Mouse (Mus musculus) heart, embryonic 11.5 days (tissue): ENCODE results near the gene Gpr89. TPM values are rescaled to one million over a fixed set of nuclear protein-coding genes. Genes with fewer than 3 reads are reported as not detected.

ENCODE experiments used
- ATAC-seq: fragments of 200-750 bp; cut with Nextera tagmentation; replicated peaks from 2 replicates; pipeline ENCODE4 v1.8.0; 2017; ENCODE audit warnings: moderate library complexity; ENCODE audit not compliant: insufficient number of reproducible peaks, low FRiP score, low TSS enrichment
- H3K27ac ChIP-seq: fragments of 300-500 bp; sonication (generic); 2 replicates; pipeline ENCODE4 v1.5.1; 2014; ENCODE audit warnings: mild to moderate bottlenecking, low read depth, low read length
- H3K27me3 ChIP-seq: fragments of 300-500 bp; sonication (generic); 2 replicates; pipeline ENCODE4 v1.6.1; 2014; ENCODE audit warnings: mild to moderate bottlenecking, low read length, mixed read lengths; ENCODE audit not compliant: control insufficient read depth, insufficient read depth
- H3K36me3 ChIP-seq: fragments of 300-500 bp; sonication (generic); 2 replicates; pipeline ENCODE4 v1.6.1; 2014; ENCODE audit warnings: mild to moderate bottlenecking, low read length, moderate library complexity, mixed read lengths; ENCODE audit not compliant: control insufficient read depth, insufficient read depth
- H3K4me1 ChIP-seq: fragments of 300-500 bp; sonication (generic); 2 replicates; pipeline ENCODE4 v1.6.1; 2014; ENCODE audit warnings: low read length; ENCODE audit not compliant: control insufficient read depth, insufficient read depth
- H3K4me2 ChIP-seq: fragments of 300-500 bp; sonication (generic); 2 replicates; pipeline ENCODE4 v1.6.1; 2014; ENCODE audit warnings: mild to moderate bottlenecking, moderate library complexity
- H3K4me3 ChIP-seq: fragments of 300-500 bp; sonication (generic); 2 replicates; pipeline ENCODE4 v1.5.1; 2014; ENCODE audit warnings: low read depth, low read length
- H3K9ac ChIP-seq: fragments of 300-500 bp; sonication (generic); 2 replicates; pipeline ENCODE4 v1.6.1; 2014; ENCODE audit warnings: mild to moderate bottlenecking, low read depth, low read length, moderate library complexity
- H3K9me3 ChIP-seq: fragments of 300-500 bp; sonication (generic); replicated peaks from 2 replicates; pipeline ENCODE4 v1.6.1; 2016; ENCODE audit warnings: low read length; ENCODE audit not compliant: control insufficient read depth
- WGBS: fragments of 180-500 bp; shearing (Covaris S2); extraction: QIAGEN DNeasy Blood & Tissue Kit; methylation state at CpG from one replicate; pipeline ENCODE4 v1.1.7; 2014; ENCODE audit not compliant: insufficient replicate concordance; 5-methylcytosine and 5-hydroxymethylcytosine counted together
- polyA plus RNA-seq: library from polyadenylated mRNA; unstranded; fragments of >200 nt; fragmentation: Nextera tagmentation; extraction: Ambion mirVana; gene quantifications from 2 replicates; pipeline ENCODE4 v1.2.1, GENCODE M21; 2014

The Gpr89 gene
- polyA plus RNA-seq, 1 experiment from 2014 or later = 33.1 TPM

DNA sequence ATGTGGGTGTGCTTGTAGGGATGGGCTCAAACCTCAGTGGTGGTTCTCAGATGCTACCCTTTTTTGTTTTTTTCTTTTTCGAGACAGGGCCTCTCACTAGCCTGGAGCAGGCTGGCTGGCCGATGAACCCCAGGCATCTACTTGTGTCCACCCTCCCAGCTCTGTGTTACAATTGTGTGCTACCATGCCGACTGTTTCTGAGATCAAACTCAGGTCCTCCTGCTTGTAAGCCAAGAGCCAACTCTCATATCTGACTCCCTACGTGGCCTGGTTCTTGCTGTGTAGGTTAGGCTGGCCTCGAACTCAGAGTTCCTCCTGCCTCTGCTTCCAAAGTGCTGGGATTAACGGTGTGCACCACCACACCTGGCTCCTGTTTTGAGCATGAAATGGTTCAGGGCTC, 60.0 kb downstream of the Gpr89 start:
- Histone ChIP-seq H3K4me3 (no peak overlapping the region), H3K4me2 (no peak overlapping the region)
- 89% methylated on average over 6 of the region's 6 CpGs for WGBS

DNA sequence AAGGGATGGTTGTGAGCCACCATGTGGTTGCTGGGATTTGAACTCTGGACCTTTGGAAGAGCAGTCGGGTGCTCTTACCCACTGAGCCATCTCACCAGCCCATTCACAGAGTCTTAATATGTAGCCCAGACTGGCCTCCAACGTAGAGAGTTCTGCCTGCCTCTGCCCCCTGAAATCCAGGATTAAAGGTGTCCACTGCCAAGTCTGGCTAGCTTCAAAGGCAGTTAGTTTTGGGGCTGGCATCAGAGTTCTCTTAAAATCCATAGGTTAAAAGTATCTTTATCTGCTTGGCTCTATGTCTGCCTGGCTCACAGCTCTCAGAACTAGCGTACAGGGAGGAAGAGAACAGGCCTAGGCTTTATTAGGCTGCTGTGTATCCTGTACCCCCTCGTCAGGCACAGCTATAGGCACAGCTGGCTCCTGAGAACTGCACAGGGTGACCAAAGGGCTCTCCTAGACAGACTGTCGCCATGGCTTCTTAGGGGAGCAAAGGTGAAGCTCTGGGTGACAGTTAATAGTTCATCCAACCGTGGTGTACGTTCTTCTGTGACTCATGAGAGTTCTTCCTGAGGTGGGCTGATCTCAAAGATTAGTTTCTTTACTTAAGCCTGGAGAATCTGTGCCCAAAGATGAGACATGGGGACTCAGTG, 66.0 kb downstream of the Gpr89 start:
- H3K9me3 ChIP-seq = no peaks in the 10 kb centered on the region
- 76% methylated on average over 7 of the region's 7 CpGs for WGBS
- H3K4me2 ChIP-seq = no peak overlapping the region
- no peak overlapping the region for H3K9ac ChIP-seq
- no peaks in the 10 kb centered on the region for H3K4me1 ChIP-seq
- H3K36me3 ChIP-seq = no peaks in the 10 kb centered on the region
- H3K27me3 ChIP-seq = no peaks in the 10 kb centered on the region
- H3K27ac ChIP-seq = no peak overlapping the region
- no peak for ATAC-seq
- no peak overlapping the region for H3K4me3 ChIP-seq

More for the DNA sequence above, 60.0 kb downstream of the Gpr89 start:
- no peaks in the 10 kb centered on the region for H3K27me3 ChIP-seq
- no peaks in the 10 kb centered on the region for H3K36me3 ChIP-seq
- ATAC-seq = no peak
- peaks cover 6% of the 10 kb centered on the region; the same call in 1 of the 2 replicates for H3K4me1 ChIP-seq
- no peak overlapping the region for H3K9ac ChIP-seq
- H3K9me3 ChIP-seq = no peaks in the 10 kb centered on the region
- no peak overlapping the region for H3K27ac ChIP-seq

DNA sequence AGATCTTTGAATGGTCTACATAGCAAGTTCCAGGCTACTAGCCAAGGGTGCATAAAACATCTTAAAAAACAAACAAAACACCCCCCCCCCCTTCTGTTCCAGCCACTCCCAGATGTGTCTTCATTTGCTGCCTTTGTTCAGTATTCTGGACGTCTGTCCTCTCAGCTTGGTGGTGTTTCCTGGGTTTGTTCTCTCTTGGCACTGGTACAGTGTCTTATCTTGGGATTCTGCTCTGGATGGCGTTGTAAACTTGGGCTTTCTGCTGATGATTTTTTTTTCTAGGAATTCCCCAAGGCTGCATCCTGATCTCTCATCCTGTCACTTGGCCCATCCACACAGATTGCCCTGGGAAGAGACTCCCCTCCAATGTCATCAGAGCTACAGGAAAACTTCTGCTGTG, 68.7 kb downstream of the Gpr89 start:
- H3K4me2 ChIP-seq = no peak overlapping the region
- no peaks in the 10 kb centered on the region for H3K27me3 ChIP-seq
- WGBS = 60% methylated on average over 2 of the region's 2 CpGs
- no peaks in the 10 kb centered on the region for H3K4me1 ChIP-seq
- no peaks in the 10 kb centered on the region for H3K9me3 ChIP-seq
- H3K36me3 ChIP-seq = no peaks in the 10 kb centered on the region
- H3K27ac ChIP-seq = no peak overlapping the region
- H3K4me3 ChIP-seq = no peak overlapping the region
- no peak overlapping the region for H3K9ac ChIP-seq
- ATAC-seq = no peak

DNA sequence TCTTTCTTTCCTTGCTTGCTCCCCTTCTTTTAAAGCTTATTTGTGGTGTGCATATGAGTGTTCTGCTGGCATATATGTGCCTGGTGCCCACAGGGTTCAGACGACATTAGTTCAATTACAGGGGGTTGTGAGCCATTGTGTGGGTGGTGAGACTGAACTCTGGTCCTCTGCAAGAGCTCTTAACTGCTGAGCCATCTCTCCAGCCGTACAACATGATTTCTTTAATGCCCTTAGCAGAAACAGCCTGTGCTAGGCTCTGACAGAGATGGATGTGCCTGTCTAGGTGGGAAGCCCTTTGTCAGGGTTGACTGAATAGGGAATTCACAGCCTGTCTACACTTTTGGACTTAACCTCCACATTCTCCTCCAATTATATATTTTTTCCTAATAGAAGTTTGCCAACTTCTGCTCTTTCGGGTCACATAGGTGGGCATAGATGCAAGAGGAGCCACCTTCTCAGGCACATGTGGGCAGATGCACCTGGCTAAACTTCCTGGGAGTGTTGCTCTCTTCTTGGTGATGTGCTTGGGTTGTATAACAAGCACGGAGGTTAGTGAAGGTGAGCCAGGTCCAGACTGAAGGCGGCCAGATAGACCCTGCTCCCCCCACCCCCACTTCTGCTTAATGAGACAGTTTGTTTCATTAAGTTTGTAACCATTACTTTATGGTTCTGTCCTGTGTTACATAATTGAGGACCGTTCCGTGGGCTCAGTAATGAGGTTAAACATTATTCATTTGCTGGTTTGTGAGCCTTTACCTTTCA, 70.4 kb downstream of the Gpr89 start:
- H3K9me3 ChIP-seq = no peaks in the 10 kb centered on the region
- no peak for ATAC-seq
- no peaks in the 10 kb centered on the region for H3K36me3 ChIP-seq
- H3K9ac ChIP-seq = no peak overlapping the region
- 69% methylated on average over 7 of the region's 7 CpGs for WGBS
- H3K4me2 ChIP-seq = no peak overlapping the region
- H3K27ac ChIP-seq = no peak overlapping the region
- no peaks in the 10 kb centered on the region for H3K27me3 ChIP-seq
- H3K4me1 ChIP-seq = no peaks in the 10 kb centered on the region
- H3K4me3 ChIP-seq = no peak overlapping the region

DNA sequence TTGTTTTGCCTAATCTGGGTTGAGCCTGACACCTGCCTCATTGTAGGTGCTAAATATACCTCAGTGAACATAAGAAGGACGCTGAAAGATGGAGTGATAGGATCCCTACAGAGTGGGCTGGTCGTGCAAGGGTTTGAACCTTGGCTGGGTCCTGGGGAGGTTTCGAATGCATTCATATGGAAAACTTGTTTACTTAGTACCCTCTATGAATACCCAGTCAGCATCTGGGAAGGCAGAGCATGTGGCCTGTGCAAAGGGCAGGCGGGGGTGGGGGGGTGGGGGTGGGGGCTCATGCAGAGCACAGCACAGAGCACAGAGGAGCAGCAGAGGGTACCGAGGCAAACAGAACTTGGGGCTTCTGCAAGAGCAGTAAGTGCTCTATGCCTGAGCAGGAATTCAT, 72.2 kb downstream of the Gpr89 start:
- H3K27ac ChIP-seq = no peak overlapping the region
- H3K4me2 ChIP-seq = no peak overlapping the region
- WGBS = 27% methylated on average over 5 of the region's 5 CpGs
- no peak overlapping the region for H3K4me3 ChIP-seq
- 0 out of 2 replicates have a peak, but pooled peaks cover 6% of the 10 kb centered on the region for H3K4me1 ChIP-seq
- ATAC-seq = no peak
- H3K36me3 ChIP-seq = no peaks in the 10 kb centered on the region
- H3K9me3 ChIP-seq = no peaks in the 10 kb centered on the region
- no peak overlapping the region for H3K9ac ChIP-seq
- 0 out of 2 replicates have a peak, but pooled peaks cover 4% of the 10 kb centered on the region for H3K27me3 ChIP-seq

DNA sequence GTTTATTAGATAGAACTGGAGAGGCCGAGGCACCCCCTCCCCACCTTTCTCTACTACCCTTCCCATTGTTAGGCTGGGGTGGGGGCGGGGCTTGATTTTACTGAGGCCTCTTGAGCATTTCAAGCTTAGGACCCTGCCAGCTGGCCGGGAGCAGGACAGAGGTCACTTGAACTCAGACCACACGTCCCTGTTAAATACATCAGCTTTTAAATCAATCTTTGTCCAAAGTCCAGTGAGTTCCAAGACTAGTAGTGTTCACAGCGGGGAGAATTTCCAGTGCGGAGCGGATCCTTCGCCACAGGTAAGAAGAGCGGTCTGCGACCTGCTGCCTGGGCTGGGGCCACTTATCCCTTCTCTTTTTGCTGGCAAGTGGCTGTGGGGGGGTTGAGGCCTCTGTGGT, 75.3 kb downstream of the Gpr89 start:
- 0 out of 2 replicates have a peak, but pooled peaks cover 6% of the 10 kb centered on the region for H3K4me1 ChIP-seq
- H3K4me2 ChIP-seq = no peak overlapping the region
- H3K9me3 ChIP-seq = no peaks in the 10 kb centered on the region
- H3K27me3 ChIP-seq = peaks cover 4% of the 10 kb centered on the region; the same call in 1 of the 2 replicates
- H3K27ac ChIP-seq = no peak overlapping the region
- WGBS = 79% methylated on average over 10 of the region's 10 CpGs
- no peak overlapping the region for H3K4me3 ChIP-seq
- H3K36me3 ChIP-seq = no peaks in the 10 kb centered on the region
- H3K9ac ChIP-seq = no peak overlapping the region
- no peak for ATAC-seq

DNA sequence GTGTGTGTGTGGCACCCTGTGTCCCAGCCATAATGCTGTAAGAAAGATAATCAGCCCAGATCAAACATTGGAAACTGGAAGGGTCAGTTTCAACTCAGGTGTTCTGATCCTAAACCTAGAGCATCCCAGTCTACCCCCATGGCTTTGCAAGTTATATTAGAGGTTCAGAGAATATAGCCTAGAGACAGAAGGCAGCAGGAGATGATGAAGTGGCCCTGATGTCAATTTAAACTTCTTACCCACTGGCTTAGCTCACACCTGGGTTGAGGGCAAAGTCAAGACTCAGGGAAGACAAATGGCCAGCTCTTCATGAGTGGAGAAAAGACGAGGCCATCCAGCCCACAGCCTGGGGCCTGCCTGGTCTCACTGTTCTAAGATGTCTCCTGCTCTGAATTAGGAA, 76.2 kb downstream of the Gpr89 start, which contains the start of the genes Pdzk1 and Cd160:
Gene Pdzk1 (plus strand): TSS at position 301 of the 400 bp plus-strand sequence.
Gene Cd160 (minus strand): TSS at position 368 of the 400 bp plus-strand sequence.
- H3K36me3 ChIP-seq = no peaks in the 10 kb centered on the region
- peaks cover 4% of the 10 kb centered on the region; the same call in 1 of the 2 replicates for H3K27me3 ChIP-seq
- no peak within 1 kb of the TSS for H3K27ac ChIP-seq
- 61% methylated on average over 1 of the region's 1 CpGs for WGBS
- no peak within 1 kb of the TSS for H3K9ac ChIP-seq
- 0 out of 2 replicates have a peak, but pooled peaks cover 6% of the 10 kb centered on the region for H3K4me1 ChIP-seq
- no peak within 1 kb of the TSS for H3K4me3 ChIP-seq
- no peaks in the 10 kb centered on the region for H3K9me3 ChIP-seq
- no peak for ATAC-seq
- peak within 1 kb of the TSS; percentile 48 for H3K4me2 ChIP-seq

DNA sequence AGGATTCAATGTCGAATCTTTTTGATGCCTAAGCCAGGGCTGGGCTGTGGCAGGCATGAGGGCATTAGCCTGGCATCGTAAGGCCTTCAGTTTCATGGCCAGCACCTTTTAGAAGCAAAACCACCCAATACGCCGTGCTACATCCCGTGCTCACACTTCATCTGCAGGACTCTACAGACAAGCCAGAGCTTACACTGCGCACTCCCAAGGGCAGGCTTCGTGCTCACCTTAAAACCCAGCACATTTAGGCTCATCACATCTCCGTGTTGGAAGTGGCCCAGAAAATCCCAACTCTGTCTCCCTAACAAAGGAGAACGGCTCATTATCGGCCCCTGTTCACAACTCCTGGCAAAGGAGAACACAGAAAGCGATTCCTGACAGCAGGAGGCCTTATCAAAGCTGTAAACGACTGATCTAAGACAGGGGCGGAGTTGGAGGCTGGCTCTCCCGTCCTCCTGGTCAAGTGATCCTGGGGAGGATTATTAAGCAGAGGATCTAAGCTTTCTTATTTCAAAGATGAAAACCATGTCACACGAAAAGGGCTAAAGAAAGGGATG, 76.8 kb downstream of the Gpr89 start:
- H3K27me3 ChIP-seq = peaks cover 4% of the 10 kb centered on the region; the same call in 1 of the 2 replicates
- H3K9me3 ChIP-seq = no peaks in the 10 kb centered on the region
- H3K4me3 ChIP-seq = no peak overlapping the region
- H3K36me3 ChIP-seq = no peaks in the 10 kb centered on the region
- no peak overlapping the region for H3K27ac ChIP-seq
- 25% methylated on average over 15 of the region's 15 CpGs for WGBS
- H3K9ac ChIP-seq = no peak overlapping the region
- no peak for ATAC-seq
- H3K4me1 ChIP-seq = 0 out of 2 replicates have a peak, but pooled peaks cover 6% of the 10 kb centered on the region
- peak overlapping the region; percentile 48 for H3K4me2 ChIP-seq
